Mouse (Mus musculus) layer of hippocampus, adult 9-10 months (tissue): ENCODE data around the gene Samd4b.

Experiments
- DNase-seq: peaks from one replicate; pipeline ENCODE4 v3.0.0; 2022; ENCODE audit warnings: low spot score

Gene Samd4b

DNA sequence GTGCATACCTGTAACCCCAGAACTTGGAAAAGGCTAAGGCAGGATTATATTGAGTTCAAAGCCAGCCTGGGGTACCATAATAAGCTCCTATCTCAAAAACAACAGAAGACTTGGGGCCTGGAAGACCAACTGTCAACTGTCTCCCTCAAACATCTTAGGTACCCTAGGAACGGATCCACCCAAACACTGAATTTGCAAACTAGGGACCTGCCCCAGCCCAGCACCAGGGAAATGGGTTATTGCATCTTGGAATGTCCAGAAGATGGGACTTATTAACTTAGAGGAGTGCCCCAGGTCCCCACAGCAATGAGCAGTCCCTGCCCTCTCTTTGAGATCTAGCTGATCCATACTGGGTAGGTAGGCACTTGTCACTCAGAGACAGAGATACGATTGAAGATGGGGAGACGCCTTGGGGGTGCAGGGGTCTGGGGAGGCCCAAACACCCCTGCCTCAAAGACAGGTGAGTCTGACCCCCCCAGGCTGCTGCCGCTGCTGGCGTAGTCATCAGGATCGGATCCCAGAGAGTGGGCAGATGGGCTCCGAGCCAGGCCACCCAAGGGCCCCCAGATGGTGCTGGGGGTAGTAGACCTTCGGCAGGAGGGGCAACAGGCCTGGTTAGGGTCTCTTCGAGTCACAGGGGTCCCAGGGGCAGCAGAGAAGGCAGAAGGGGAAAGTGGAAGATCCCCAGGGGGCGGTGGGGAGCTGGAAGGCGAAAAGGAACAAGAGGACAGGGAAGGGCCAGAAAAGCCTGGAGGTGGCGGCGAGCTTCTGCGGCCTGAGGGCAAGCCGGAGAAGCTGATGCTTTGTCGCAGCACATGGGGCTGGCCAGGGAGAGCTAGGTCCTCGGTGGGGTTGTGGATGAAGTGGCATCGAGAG lies 220.5 kb downstream of the Samd4b start:
- DNase-seq = no peak

DNA sequence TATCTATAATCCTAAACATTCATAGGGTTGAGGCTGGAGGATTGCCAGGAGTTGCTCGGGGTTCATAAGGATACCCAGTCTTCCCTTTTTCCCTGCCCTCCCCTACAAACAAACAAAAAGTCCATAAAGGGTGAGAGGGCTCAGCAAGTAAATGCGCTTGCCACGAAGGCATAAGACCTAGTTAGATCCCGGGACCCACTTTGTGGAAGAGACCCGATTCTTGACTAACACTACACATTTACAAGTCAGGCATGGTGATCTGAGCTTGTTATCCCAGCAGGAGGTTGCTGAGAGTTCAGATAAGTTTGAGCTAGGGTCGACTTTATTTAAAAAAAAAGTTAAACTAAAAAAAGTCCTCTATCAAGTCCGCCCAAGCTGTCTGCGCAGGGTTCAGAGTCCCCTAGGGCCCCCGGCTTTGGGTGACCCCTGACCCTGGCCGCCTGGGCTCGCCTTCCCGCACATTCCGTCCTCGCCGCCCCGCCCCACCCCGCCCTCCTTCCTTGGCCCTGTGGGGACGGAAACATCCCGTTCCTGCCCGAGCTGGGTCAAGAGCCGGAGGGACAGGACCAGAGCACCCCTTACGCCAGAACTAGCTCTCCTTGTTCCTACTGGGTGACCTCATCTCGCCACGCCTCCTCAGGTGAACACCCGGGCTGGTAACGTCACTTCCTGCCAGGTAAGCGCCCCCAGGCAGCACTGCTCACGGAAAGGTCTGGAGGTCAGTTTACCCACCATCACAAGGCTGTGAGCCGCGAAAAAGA lies 221.8 kb downstream of the Samd4b start:
- DNase-seq = no peak

DNA sequence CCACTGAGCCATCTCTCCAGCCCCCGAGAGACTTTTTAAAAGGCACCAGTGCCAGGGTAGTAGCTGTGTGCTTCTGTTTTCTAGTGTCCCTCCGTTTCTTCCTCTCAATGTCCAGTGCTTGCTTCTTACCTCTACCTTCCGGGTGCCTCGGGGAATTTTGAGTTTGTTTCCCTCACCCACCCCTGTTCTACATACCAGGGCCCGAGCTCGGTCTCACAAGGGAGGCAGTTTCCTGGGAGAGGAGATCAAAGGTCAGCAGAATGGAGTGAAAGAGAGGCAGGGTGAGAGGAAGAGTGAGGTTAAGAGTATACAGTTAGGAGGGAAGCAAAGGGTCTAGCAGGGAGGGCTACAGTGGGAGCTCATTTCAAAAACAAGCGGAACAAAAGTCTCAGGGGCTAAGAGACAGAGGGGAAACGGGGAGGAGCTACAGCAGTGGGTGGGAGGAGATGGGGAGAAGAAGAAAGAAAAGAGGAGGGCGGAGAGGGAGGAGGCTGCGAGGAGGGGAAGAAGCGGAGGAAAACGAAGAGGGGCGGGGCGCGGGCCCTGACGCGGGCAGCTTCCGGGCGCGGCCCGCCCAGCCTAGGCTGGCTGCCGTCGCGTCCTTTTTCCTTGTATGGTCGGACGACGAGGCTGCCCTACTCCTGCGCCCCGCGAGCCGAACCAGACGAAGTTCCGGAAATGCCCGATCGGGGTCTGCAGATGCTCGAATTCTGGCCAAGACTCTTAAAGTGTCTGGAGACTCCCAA lies 222.6 kb downstream of the Samd4b start:
- DNase-seq = no peak

GRCm38 (mm10) chr7:28374647-28375046 lies 223.3 kb downstream of the Samd4b start:
- DNase-seq = no peak

DNA sequence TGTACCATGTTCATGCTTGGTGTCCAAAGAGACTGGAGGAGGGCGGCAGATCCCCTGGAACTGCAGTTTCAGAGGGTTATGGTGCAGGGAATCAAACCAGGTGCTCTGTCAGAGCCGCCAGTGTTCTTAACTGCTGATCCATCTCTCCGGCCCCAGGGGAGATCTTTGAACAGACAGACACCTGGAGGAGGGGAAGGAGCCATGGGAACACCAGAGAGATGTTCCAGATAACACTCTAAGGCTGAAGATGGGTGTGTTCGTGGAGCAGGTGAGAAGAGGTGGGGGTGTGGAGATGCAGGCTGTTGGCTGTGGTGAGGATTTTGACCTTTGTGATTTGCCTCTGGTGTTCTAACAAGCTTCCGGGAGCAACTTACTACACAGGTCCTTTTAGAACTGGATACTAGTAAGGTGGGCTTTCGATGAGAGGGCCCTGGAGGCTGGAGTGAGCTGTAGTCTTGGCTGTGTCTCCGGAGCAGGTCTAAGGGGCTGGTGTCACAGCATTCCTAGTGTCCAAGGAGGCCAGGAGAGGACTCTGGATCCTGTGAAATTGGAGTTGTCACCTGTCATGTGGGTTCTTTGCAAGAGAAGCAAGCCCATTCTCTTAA lies 224.0 kb downstream of the Samd4b start:
- no peak for DNase-seq

DNA sequence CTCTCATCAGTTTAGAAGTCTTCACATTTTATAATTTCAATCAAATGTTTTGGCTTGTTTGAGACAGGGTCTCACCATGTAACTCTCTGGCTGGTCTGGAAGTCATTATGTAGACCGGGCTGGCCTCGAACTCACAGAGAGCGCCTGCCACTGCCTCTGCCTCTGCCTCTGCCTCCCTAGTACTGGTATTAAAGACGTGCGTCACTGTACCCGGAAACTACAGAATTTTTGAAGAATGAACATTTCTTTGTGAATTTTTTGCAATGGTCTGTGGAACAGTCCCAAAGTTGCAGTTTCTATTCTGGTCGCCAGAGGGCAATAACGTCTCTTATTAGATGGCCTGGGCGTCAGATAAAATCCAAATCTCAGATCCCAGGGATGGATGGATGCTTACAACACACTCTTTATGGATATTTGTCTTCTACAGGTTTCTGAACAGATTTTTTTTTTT lies 224.8 kb downstream of the Samd4b start:
- peak; percentile 81 for DNase-seq

DNA sequence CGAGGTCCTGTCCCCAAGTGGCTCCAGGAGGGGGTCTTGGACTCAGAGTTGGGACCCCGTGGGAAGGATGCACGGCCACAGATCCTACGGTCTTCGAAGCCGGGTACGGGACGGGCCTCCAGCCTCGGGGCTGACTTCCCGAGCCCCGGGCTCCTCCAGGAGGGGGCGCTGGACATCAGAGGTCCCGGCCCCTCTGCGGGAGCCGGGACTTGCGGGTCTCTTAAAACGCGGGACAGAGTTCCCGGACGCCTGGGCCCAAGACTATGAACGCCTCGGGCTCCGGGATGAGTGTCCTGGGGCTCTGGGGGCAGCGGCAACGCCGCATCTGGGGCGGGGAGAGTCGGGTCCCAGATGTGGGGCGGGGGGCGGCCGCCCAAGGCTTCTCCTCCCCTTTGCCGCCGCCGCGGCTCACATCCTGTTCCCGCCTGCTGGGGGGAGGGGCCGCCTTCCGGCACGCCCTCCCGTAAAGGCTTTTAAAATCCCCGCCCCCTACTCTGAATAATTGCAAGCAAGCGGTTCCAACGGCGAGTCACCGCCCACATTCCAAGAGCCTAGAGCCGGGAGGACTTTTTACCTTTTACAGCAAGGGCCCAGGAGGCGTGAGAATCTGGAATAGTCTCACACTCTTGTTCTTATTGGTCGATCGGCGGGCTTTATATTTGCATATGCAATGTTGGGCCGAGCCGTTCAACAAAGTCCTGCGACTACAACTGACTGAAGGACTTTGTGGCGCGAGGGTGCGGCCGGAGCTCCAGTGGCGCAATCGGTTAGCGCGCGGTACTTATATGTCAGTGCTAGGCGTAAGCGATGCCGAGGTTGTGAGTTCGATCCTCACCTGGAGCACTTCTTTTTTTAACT lies 225.5 kb downstream of the Samd4b start, which contains the start of gene Plekhg2:
Gene Plekhg2, minus strand, starts transcription at position 349 of the 858 bp plus-strand sequence.
- peak; percentile 96 for DNase-seq

DNA sequence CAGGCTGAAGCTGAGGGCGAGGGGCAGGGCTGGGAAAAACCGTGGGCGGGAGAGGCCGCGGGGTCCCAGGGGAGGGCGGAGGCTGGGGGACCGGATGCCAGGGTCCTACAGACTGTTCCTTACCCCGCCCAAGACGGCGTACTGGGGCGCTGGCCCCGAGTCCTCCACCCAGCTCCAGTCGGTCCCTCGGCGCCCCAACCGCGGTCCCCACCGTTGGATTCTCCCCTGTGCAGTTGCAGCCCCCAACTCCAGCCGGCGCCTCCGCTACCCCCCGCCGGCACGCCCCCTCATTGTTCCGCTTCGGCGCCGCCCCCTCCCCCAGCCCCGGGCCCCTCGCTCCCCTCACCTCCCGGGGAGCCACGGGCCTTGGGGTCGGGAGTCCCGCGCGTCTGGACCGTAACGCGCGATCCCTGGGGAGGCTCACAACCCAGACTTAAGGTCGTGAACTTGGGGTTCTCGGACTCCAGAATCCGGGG lies 226.4 kb downstream of the Samd4b start:
- DNase-seq = no peak

DNA sequence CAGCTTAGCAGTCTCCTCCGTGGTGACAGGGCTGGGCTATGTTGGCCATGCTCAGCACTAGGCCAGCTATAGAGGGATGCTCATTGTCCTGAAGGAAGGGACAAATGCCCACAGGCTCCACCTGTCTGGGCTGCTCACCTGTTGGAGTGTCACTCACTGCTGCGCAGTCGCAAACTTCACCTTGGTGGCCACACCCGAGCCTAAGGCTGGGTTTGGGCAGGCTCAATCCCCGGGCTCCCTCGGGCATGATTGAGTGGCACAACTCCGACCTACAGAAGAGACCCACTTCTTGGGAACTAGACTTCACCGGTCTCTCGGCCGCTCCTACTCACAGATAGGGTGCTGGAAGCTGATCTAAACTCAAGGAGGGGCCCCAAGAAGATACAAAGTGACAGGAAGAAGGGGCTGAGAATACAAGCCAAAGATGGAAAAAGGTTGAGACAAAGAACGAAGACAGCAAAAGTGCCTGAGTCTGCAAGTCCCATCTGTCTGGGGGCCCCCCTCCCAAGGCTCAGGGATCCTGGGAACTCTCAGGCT lies 226.9 kb downstream of the Samd4b start:
- DNase-seq = no peak

DNA sequence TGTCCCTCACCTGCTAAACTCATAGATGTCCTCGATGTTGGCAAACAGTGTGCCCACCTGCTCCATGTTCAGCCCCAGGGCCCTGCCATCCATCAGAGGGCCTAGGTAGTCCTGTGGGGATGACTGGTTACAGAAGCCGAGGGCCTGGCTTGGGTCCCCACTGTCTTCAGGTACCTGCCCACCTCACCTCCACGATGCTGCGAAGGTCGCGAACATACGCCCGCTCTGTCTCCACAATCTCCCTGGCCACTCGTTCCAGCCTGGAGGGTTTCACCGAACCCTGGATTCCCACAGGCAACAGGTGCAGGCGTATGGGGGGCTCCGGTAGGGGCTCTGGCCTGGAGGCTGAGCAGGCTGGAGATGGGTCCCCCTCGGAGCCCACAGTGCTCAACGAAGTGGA lies 227.9 kb downstream of the Samd4b start:
- no peak for DNase-seq

- no peak for DNase-seq
Measured at GRCm38 (mm10) chr7:28368276-28368920, 229.5 kb downstream of the Samd4b start.

DNA sequence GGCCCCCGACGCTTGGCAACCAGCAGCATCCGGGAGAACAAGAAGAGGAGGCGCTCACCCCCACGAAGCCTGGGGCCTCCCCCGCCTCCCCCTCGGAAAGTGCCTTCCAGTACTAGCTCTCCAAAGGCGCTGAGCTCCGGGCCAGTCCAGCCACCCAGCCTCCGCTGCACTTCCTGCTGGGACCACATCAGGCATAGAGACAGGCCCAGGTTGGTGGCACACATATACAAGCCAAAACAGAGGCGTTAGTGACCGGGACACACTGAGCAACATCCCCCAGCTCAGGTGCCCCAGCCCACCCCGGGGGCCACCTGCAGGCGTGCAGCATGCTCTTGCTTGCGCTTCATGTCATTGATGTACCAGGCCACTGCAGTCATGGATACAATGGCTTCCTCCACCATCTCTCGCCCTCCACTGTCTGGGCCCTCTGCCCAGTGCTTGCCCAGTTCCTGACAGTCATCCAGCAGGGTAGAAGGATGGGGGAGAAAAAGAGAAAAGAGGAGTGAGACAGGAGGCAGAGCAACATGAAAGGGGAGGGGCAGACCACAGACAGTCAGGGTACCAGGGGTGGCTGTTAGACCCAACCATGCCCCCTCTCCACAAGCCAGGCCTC lies 230.2 kb downstream of the Samd4b start:
- no peak for DNase-seq

DNA sequence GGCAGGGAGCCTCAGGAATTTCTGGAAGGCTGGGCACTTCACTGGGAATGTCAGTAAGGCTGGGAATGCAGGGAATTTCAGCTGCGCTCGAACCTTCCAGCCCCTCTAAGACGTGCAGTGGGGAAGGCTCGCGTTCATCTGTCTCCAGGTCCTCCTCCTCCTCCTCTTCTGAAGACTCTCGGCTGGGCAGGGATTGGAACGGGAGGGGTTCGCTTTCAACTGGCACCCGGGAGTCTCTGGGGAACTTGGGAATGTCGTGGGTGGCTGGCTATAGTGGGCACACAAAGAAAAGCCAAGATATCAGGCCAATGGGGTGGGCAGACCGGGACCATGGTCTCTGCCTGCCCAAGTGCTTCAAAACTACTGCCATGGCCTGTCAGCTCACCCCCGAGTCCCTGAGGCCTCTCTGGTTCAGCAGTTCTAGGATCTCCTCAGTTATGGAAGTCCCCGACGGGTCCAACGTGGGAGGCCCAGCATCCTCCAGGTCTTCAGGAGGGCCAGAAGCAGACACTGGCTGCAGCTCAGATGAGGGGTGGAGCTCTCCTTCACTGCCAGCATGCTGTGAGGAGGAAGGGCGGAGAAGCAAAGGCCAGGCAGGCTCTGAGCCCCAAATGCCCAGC lies 235.4 kb downstream of the Samd4b start:
- no peak for DNase-seq

DNA sequence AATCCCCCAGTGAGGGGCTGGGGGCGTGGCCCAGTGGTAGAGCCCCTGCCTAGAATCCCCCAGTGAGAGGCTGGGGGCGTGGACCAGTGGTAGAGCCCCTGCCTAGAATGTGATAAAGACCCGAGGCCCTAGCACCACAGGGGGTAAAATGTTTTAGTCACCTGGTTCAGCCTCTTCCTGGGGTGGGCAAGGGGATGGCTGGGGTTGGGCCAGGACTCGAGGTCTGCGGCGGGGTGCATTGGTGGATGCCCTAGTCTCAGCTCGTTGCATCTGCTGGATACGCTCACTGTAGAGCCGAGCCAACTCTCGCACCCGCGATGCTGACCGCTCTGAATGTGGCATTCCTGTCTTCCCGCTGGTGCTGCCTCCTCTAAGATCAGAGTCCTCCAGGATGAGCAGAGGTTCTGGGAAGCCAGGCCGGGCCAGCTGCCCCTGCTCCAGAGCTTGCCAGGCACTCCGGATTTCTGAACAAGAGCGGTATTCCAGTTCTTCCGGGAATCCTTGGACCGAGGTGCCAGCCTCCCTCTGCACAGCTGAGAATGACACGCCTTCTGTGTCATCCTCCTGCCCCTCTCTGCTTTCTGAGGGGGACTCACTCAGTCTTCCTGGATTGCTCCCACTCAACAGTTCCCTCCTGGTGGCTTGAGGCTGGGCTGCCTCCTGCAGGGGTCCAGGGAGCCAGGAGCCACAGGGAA lies 236.2 kb downstream of the Samd4b start:
- no peak for DNase-seq

- DNase-seq = no peak
Measured at GRCm38 (mm10) chr7:28360291-28360690, 237.7 kb downstream of the Samd4b start.

- DNase-seq = no peak
Measured at GRCm38 (mm10) chr7:28359854-28360253, 238.1 kb downstream of the Samd4b start.

GRCm38 (mm10) chr7:28358431-28358830 lies 239.5 kb downstream of the Samd4b start:
- DNase-seq = no peak

DNA sequence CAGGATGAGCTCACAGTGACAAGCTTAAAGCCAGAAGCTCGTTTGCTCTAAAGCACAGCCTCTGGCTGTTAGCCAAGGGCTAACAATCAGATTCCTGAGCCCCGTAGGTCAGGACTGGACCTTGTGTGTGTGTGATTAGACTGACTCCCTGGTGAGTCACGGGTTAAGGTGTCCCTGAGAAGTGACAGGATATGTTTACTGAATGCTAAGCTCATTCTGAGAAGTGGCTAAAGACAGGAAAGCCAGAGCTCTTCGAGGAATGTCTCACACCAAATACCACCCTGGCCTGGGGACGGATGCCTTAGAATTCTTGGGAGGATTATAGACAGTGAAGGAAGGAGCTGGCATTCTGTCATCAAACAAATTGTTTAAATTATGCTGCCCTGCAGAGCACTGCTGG lies 240.0 kb downstream of the Samd4b start:
- DNase-seq = no peak

GRCm38 (mm10) chr7:28356981-28357380 lies 241.0 kb downstream of the Samd4b start:
- DNase-seq = no peak
